Mouse (Mus musculus): Measurements from ENCODE around the gene Gaa. TPM values are rescaled to one million over a fixed set of nuclear protein-coding genes. Genes with fewer than 3 reads are reported as not detected.

Gaa gene
- polyA plus RNA-seq, 1 experiment from 2014 or later = 29.0 TPM

GRCm38 (mm10) chr11:119306762-119307657 is 39.3 kb downstream of the Gaa start:
- no peak overlapping the region for H3K27ac ChIP-seq (ENCODE audit: low read depth)
- no peak overlapping the region for H3K4me2 ChIP-seq (ENCODE audit: low read depth, low read length)
- no peaks in the 10 kb centered on the region for H3K36me3 ChIP-seq (replicated peaks; ENCODE audit: insufficient read depth, low read length)
- H3K9ac ChIP-seq (replicated peaks) = no peak overlapping the region
- TF ChIP-seq CTCF (IDR thresholded peaks at IDR 0.05; ENCODE audit: low read depth) (no peak), EP300 (IDR thresholded peaks at IDR 0.05; ENCODE audit: low read depth) (no peak)
- H3K4me1 ChIP-seq (ENCODE audit: insufficient read depth) = no peaks in the 10 kb centered on the region
- H3K27me3 ChIP-seq (ENCODE audit: insufficient read depth, low read length) = no peaks in the 10 kb centered on the region
- ATAC-seq (no peak), DNase-seq (no peak)
- no peaks in the 10 kb centered on the region for H3K9me3 ChIP-seq (ENCODE audit: low read length)
- 57% methylated on average over 13 of the region's 13 CpGs for WGBS (ENCODE audit: insufficient replicate concordance)
- H3K4me3 ChIP-seq (ENCODE audit: low read depth, low read length) = no peak overlapping the region

- ATAC-seq = no peak
- WGBS (ENCODE audit: insufficient replicate concordance) = 64% methylated on average over 1 of the region's 1 CpGs
- no peaks in the 10 kb centered on the region for H3K27me3 ChIP-seq (ENCODE audit: insufficient read depth, low read length)
These were observed 39.9 kb downstream of the Gaa start, which contains the start of gene Card14 for GRCm38 (mm10) chr11:119307658-119307867. Gene Card14, plus strand, starts transcription at chr11:119307768.

GRCm38 (mm10) chr11:119307916-119308315 is 40.2 kb downstream of the Gaa start:
- ATAC-seq = no peak
- no peaks in the 10 kb centered on the region for H3K9me3 ChIP-seq (ENCODE audit: low read length)
- H3K36me3 ChIP-seq (replicated peaks; ENCODE audit: insufficient read depth, low read length) = no peaks in the 10 kb centered on the region
- no peak overlapping the region for H3K4me2 ChIP-seq (ENCODE audit: low read depth, low read length)
- H3K27me3 ChIP-seq (ENCODE audit: insufficient read depth, low read length) = no peaks in the 10 kb centered on the region
- TF ChIP-seq CTCF (IDR thresholded peaks at IDR 0.05; ENCODE audit: low read depth) (no peak), EP300 (IDR thresholded peaks at IDR 0.05; ENCODE audit: low read depth) (no peak)
- no peak overlapping the region for H3K27ac ChIP-seq (ENCODE audit: low read depth)
- WGBS (ENCODE audit: insufficient replicate concordance) = 38% methylated on average over 11 of the region's 11 CpGs
- no peak overlapping the region for H3K9ac ChIP-seq (replicated peaks)
- H3K4me1 ChIP-seq (ENCODE audit: insufficient read depth) = no peaks in the 10 kb centered on the region
- no peak overlapping the region for H3K4me3 ChIP-seq (ENCODE audit: low read depth, low read length)
- no peak for DNase-seq

More at GRCm38 (mm10) chr11:119307658-119307867, 39.9 kb downstream of the Gaa start, which contains the start of gene Card14:
- H3K4me1 ChIP-seq (ENCODE audit: insufficient read depth) = no peaks in the 10 kb centered on the region
- no peaks in the 10 kb centered on the region for H3K36me3 ChIP-seq (replicated peaks; ENCODE audit: insufficient read depth, low read length)
- no peaks in the 10 kb centered on the region for H3K9me3 ChIP-seq (ENCODE audit: low read length)
- H3K4me2 ChIP-seq (ENCODE audit: low read depth, low read length) = no peak within 1 kb of the TSS
- H3K27ac ChIP-seq (ENCODE audit: low read depth) = no peak within 1 kb of the TSS
- no peak for TF ChIP-seq CTCF (IDR thresholded peaks at IDR 0.05; ENCODE audit: low read depth)
- no peak for TF ChIP-seq EP300 (IDR thresholded peaks at IDR 0.05; ENCODE audit: low read depth)
- H3K9ac ChIP-seq (replicated peaks) = no peak within 1 kb of the TSS
- no peak within 1 kb of the TSS for H3K4me3 ChIP-seq (ENCODE audit: low read depth, low read length)
- no peak for DNase-seq

GRCm38 (mm10) chr11:119310621-119311020 is 42.9 kb downstream of the Gaa start:
- DNase-seq (no peak), ATAC-seq (no peak)
- Histone ChIP-seq H3K4me1 (ENCODE audit: insufficient read depth) (no peaks in the 10 kb centered on the region), H3K36me3 (replicated peaks; ENCODE audit: insufficient read depth, low read length) (no peaks in the 10 kb centered on the region), H3K4me2 (ENCODE audit: low read depth, low read length) (no peak overlapping the region), H3K27ac (ENCODE audit: low read depth) (no peak overlapping the region), H3K27me3 (ENCODE audit: insufficient read depth, low read length) (0 out of 2 replicates have a peak, but pooled peaks cover 4% of the 10 kb centered on the region), H3K4me3 (ENCODE audit: low read depth, low read length) (no peak overlapping the region), H3K9ac (replicated peaks) (no peak overlapping the region), H3K9me3 (ENCODE audit: low read length) (no peaks in the 10 kb centered on the region)
- TF ChIP-seq CTCF (IDR thresholded peaks at IDR 0.05; ENCODE audit: low read depth) (no peak), EP300 (IDR thresholded peaks at IDR 0.05; ENCODE audit: low read depth) (no peak)
- WGBS (ENCODE audit: insufficient replicate concordance) = 22% methylated on average over 10 of the region's 10 CpGs

GRCm38 (mm10) chr11:119314252-119314936 is 46.7 kb downstream of the Gaa start:
- Histone ChIP-seq H3K27ac (ENCODE audit: low read depth) (peak overlapping the region; percentile 16; the same call in 1 of the 2 replicates), H3K9me3 (ENCODE audit: low read length) (no peaks in the 10 kb centered on the region), H3K27me3 (ENCODE audit: insufficient read depth, low read length) (0 out of 2 replicates have a peak, but pooled peaks cover 4% of the 10 kb centered on the region), H3K4me2 (ENCODE audit: low read depth, low read length) (peak overlapping the region; percentile 45), H3K9ac (replicated peaks) (no peak overlapping the region), H3K4me3 (ENCODE audit: low read depth, low read length) (no peak overlapping the region), H3K36me3 (replicated peaks; ENCODE audit: insufficient read depth, low read length) (no peaks in the 10 kb centered on the region), H3K4me1 (ENCODE audit: insufficient read depth) (no peaks in the 10 kb centered on the region)
- ATAC-seq (peak; percentile 62), DNase-seq (no peak)
- WGBS (ENCODE audit: insufficient replicate concordance) = 51% methylated on average over 17 of the region's 17 CpGs
- TF ChIP-seq EP300 (IDR thresholded peaks at IDR 0.05; ENCODE audit: low read depth) (no peak), CTCF (IDR thresholded peaks at IDR 0.05; ENCODE audit: low read depth) (no peak)

- Histone ChIP-seq H3K9me3 (ENCODE audit: low read length) (no peaks in the 10 kb centered on the region), H3K27ac (ENCODE audit: low read depth) (no peak overlapping the region), H3K4me1 (ENCODE audit: insufficient read depth) (no peaks in the 10 kb centered on the region), H3K9ac (replicated peaks) (no peak overlapping the region), H3K27me3 (ENCODE audit: insufficient read depth, low read length) (0 out of 2 replicates have a peak, but pooled peaks cover 4% of the 10 kb centered on the region), H3K36me3 (replicated peaks; ENCODE audit: insufficient read depth, low read length) (no peaks in the 10 kb centered on the region), H3K4me3 (ENCODE audit: low read depth, low read length) (no peak overlapping the region), H3K4me2 (ENCODE audit: low read depth, low read length) (no peak overlapping the region)
- DNase-seq (no peak), ATAC-seq (no peak)
- TF ChIP-seq CTCF (IDR thresholded peaks at IDR 0.05; ENCODE audit: low read depth) = no peak
- no peak for TF ChIP-seq EP300 (IDR thresholded peaks at IDR 0.05; ENCODE audit: low read depth)
- 86% methylated on average over 4 of the region's 4 CpGs for WGBS (ENCODE audit: insufficient replicate concordance)
These were observed 49.0 kb downstream of the Gaa start for GRCm38 (mm10) chr11:119316720-119317119.

Measured in liver, postnatal 0 days (tissue).